Mouse (Mus musculus) gonadal fat pad, adult 2 months (tissue): Measurements from ENCODE around the gene Rinl. TPM values are rescaled to one million over a fixed set of nuclear protein-coding genes. Genes with fewer than 3 reads are reported as not detected.
A peak's percentile ranks its signal among the peaks of the same experiment; 100 is the strongest.

Experiments used
- DNase-seq: peaks from one replicate; pipeline ENCODE4 v3.0.0-alpha.2; 2012; ENCODE audit warnings: low read depth
- polyA plus RNA-seq: library from polyadenylated mRNA; depleted of rRNA; stranded (reverse); fragments of >200 nt; gene quantifications from 2 replicates; pipeline ENCODE4 v1.2.3, GENCODE M21; 2012; rRNA removed

The Rinl gene
- polyA plus RNA-seq, 1 experiment: 3.7 TPM

GRCm38 (mm10) chr7:28823932-28824331, 35.2 kb downstream of the Rinl start:
- DNase-seq: no peak

GRCm38 (mm10) chr7:28824941-28825685, 36.3 kb downstream of the Rinl start, which contains the start of gene Ech1:
TSS of gene Ech1 (plus strand) at chr7:28825217.
- peak; percentile 100 for DNase-seq

- no peak for DNase-seq
Observed at GRCm38 (mm10) chr7:28825686-28826401, 37.1 kb downstream of the Rinl start.

- DNase-seq: no peak
Observed at GRCm38 (mm10) chr7:28826402-28826772, 37.6 kb downstream of the Rinl start.

- no peak for DNase-seq
Observed at GRCm38 (mm10) chr7:28827338-28827737, 38.6 kb downstream of the Rinl start.

- DNase-seq: no peak
Observed at GRCm38 (mm10) chr7:28829821-28830220, 41.1 kb downstream of the Rinl start.

- DNase-seq: no peak
Observed at GRCm38 (mm10) chr7:28830981-28831380, 42.2 kb downstream of the Rinl start.

- DNase-seq: no peak
Observed at GRCm38 (mm10) chr7:28831411-28832125, 42.8 kb downstream of the Rinl start.

- no peak for DNase-seq
Observed at GRCm38 (mm10) chr7:28832137-28832536, 43.4 kb downstream of the Rinl start.

GRCm38 (mm10) chr7:28833723-28834347, 45.1 kb downstream of the Rinl start, which contains the start of gene Lgals4:
TSS of gene Lgals4 (plus strand) at chr7:28833854.
- no peak for DNase-seq

GRCm38 (mm10) chr7:28836936-28837335, 48.2 kb downstream of the Rinl start:
- DNase-seq: no peak

- no peak for DNase-seq
Observed at GRCm38 (mm10) chr7:28838331-28838730, 49.6 kb downstream of the Rinl start.

GRCm38 (mm10) chr7:28847273-28847672, 58.5 kb downstream of the Rinl start:
- no peak for DNase-seq

Other genes starting within 250 kb of the Rinl start
- 0.86 and 6.9 TPM in 2 replicates for gene Sycn, start 248.1 kb upstream of the Rinl start, polyA plus RNA-seq
- gene Nccrp1, start 241.7 kb upstream of the Rinl start, polyA plus RNA-seq: 0.23 and 0.65 TPM in 2 replicates
- gene Samd4b, start 190.8 kb upstream of the Rinl start, polyA plus RNA-seq: 72.6 and 88.2 TPM in 2 replicates
- gene Pak4, start 190.8 kb upstream of the Rinl start, polyA plus RNA-seq: 33.8 and 43.6 TPM in 2 replicates
- 0.37 TPM in 1 of 2 replicates, not detected in the other for gene Acp7, start 157.6 kb upstream of the Rinl start, polyA plus RNA-seq
- gene Fbxo27, start 96.1 kb upstream of the Rinl start, polyA plus RNA-seq: 2.4 and 3.1 TPM in 2 replicates
- 1.5 and 1.6 TPM in 2 replicates for gene Fbxo17, start 72.2 kb upstream of the Rinl start, polyA plus RNA-seq
- gene Mrps12, start 47.1 kb upstream of the Rinl start, polyA plus RNA-seq: 56.6 and 58.3 TPM in 2 replicates
- gene Sars2, start 47.0 kb upstream of the Rinl start, polyA plus RNA-seq: 12.5 and 16.1 TPM in 2 replicates
- gene Ccer2, start 32.8 kb upstream of the Rinl start, polyA plus RNA-seq: not detected in 2 replicates
- gene Sirt2, start 22.2 kb upstream of the Rinl start, polyA plus RNA-seq: 88.4 and 92.4 TPM in 2 replicates
- gene Nfkbib, start 21.5 kb upstream of the Rinl start, polyA plus RNA-seq: 39.2 and 41.0 TPM in 2 replicates
- gene Hnrnpl, start 19.6 kb downstream of the Rinl start, polyA plus RNA-seq: 298 and 302 TPM in 2 replicates
- 508 and 671 TPM in 2 replicates for gene Ech1, start 36.2 kb downstream of the Rinl start, polyA plus RNA-seq
- 21.7 and 30.4 TPM in 2 replicates for gene Lgals4, start 44.9 kb downstream of the Rinl start, polyA plus RNA-seq
- gene Lgals7, start 74.9 kb downstream of the Rinl start, polyA plus RNA-seq: 11.2 and 12.3 TPM in 2 replicates
- gene Capn12, start 92.5 kb downstream of the Rinl start, polyA plus RNA-seq: 0.28 and 0.42 TPM in 2 replicates
- 311 and 323 TPM in 2 replicates for gene Actn4, start 173.4 kb downstream of the Rinl start, polyA plus RNA-seq
- gene Eif3k, start 192.9 kb downstream of the Rinl start, polyA plus RNA-seq: 309 and 336 TPM in 2 replicates
- 6.2 and 6.6 TPM in 2 replicates for gene Map4k1, start 193.1 kb downstream of the Rinl start, polyA plus RNA-seq